Mouse (Mus musculus): ENCODE results near the gene Crybg1.

DNA sequence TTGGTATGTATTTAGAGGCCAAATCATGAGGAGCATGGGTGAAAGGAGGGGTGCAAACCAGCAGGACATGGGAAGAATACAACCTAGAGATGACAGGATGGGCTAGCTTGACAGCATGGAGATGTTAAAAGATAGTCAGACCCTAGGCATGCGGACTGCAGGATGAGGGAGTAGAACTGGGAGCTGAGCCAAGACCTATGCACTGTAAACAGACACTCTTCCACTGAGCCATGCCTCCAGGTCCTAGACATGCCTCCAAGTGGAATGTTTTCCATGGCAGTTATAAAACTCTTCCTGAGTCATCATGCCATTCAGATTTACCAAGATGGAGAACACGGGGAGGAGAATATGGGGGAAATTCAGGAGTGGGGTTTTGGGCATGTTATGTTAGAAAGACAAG is 53.9 kb downstream of the Crybg1 start:
- no peak for TF ChIP-seq POLR2A (IDR thresholded peaks at IDR 0.05; ENCODE audit: low read depth, low read length)
- TF ChIP-seq CTCF (IDR thresholded peaks at IDR 0.05; ENCODE audit: extremely low read depth, insufficient read length, insufficient replicate concordance, low read depth, low read length): no peak

Measured in small intestine, adult 2 months (tissue).